Mouse (Mus musculus): ENCODE data around the gene Ado. TPM values are rescaled to one million over a fixed set of nuclear protein-coding genes. Genes with fewer than 3 reads are reported as not detected.

Gene Ado
- total RNA-seq, 2 experiments from 2014 or later = 2.5 to 5.2 TPM

GRCm38 (mm10) chr10:67537151-67537994, 11.4 kb downstream of the Ado start:
- peak; percentile 62; the same call in 1 of the 2 replicates for ATAC-seq (replicated peaks; ENCODE audit: low FRiP score, poor library complexity, severe bottlenecking)

GRCm38 (mm10) chr10:67536621-67537141, 12.1 kb downstream of the Ado start:
- ATAC-seq (replicated peaks; ENCODE audit: low FRiP score, poor library complexity, severe bottlenecking) = no peak

GRCm38 (mm10) chr10:67535972-67536371, 12.8 kb downstream of the Ado start:
- no peak for ATAC-seq (replicated peaks; ENCODE audit: low FRiP score, poor library complexity, severe bottlenecking)

- ATAC-seq (replicated peaks; ENCODE audit: low FRiP score, poor library complexity, severe bottlenecking) = no peak
Measured at GRCm38 (mm10) chr10:67535256-67535655, 13.5 kb downstream of the Ado start, which contains the start of gene Egr2. Egr2 (plus strand) TSS chr10:67535475.

- no peak for ATAC-seq (replicated peaks; ENCODE audit: low FRiP score, poor library complexity, severe bottlenecking)
Measured at GRCm38 (mm10) chr10:67529769-67530168, 19.0 kb downstream of the Ado start.

DNA sequence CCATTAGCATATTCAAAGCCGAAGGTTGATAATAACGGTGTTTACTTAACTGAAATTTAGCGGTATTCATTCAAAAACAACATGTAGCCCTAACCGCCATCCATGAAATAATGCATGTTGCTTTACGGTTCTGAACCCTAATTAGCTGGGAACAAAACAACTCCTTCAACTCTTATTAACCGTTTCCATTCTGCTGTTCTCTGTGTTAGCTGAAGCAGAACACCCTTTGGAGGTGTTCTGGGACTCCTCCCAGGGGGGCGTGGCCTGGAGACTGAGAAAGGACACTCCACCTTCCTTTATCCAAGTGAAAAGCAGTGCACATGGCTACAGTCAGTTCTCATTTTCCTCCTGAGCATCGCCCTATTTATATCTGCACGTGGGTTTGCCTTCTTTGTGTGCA, 22.3 kb downstream of the Ado start:
- no peak for ATAC-seq (replicated peaks; ENCODE audit: low FRiP score, poor library complexity, severe bottlenecking)

DNA sequence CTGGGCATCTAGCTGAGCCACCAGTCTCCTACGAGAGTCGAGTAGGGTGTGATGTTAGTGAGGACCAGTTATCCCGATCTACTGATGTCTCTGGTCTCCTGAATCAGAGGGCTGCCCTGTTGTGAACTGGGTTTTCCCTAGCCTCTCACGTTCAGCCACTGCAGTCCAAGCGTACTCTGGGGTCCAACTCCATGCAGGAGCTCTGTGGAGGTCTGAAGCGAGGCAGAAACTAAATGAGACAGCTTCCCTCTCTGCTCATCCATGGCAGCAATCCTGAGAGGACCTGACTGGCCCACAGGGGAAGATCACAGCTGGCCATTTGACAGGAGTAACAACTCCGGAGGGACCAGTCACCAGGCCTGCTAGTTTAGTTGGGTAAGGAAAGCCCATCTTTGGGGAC, 24.1 kb downstream of the Ado start:
- ATAC-seq (replicated peaks; ENCODE audit: low FRiP score, poor library complexity, severe bottlenecking) = no peak

GRCm38 (mm10) chr10:67524130-67524529, 24.6 kb downstream of the Ado start:
- no peak for ATAC-seq (replicated peaks; ENCODE audit: low FRiP score, poor library complexity, severe bottlenecking)

DNA sequence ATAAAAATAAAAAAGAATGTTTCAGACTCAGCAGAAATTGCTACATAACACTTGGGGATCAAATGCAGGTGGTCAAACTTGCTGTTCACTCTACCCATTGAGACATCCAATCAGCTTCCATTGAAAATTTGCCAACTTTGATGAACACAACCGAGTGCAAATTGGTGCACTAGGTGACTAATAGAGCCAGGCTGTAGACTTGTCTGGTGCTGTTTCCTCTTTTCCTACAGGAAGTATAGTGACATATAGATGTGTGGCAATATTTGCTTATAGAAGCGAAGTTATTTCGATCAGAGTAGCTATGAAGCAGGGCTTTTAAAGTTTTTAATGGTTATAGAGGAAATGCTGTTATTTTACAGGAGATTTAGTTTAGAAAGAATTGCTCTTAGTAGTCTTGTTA, 30.0 kb downstream of the Ado start:
- ATAC-seq (replicated peaks; ENCODE audit: low FRiP score, poor library complexity, severe bottlenecking) = no peak

DNA sequence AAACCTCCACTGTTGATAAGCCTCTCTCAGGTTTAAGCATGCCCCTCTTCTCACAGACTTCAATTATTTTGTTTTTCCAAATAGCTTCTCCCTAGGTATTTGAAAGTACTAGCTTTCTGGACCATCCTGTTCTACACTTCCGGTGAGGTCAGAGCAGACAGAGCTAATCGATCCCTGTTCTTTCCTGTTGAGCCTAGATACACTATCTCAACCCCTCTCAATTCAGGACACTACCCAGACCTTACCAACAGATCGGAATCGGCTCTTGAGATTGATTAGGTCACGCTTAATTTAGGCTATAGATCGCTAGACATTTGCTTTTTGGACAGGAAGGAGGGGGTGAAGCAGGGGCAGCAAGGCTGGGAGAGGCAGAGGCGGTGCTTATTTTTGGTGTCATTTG, 35.9 kb downstream of the Ado start:
- ATAC-seq (replicated peaks; ENCODE audit: low FRiP score, poor library complexity, severe bottlenecking) = no peak

DNA sequence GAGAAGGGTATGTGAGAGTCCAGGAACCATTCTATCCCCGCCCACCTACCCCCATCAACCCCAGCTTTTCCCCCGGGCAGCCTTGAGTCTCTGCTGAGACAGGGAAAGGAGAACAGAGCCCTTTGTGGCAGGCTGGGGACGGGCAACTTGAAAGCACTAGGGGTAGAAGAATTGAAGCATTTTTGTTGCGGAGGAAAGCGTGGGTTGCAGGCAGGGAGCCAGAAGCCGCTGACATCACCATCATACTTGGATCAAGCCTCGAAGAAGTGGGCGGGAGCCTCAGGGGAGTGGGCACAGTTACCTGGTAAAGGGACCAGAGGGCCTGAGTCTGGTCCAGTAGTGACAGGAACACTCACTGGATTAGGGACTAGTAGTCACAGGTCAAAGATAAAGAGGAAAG, 36.5 kb downstream of the Ado start:
- ATAC-seq (replicated peaks; ENCODE audit: low FRiP score, poor library complexity, severe bottlenecking) = no peak

GRCm38 (mm10) chr10:67505248-67505647, 43.5 kb downstream of the Ado start:
- ATAC-seq (replicated peaks; ENCODE audit: low FRiP score, poor library complexity, severe bottlenecking) = no peak

GRCm38 (mm10) chr10:67504046-67504445, 44.7 kb downstream of the Ado start:
- ATAC-seq (replicated peaks; ENCODE audit: low FRiP score, poor library complexity, severe bottlenecking) = no peak

GRCm38 (mm10) chr10:67503320-67503995, 45.3 kb downstream of the Ado start:
- ATAC-seq (replicated peaks; ENCODE audit: low FRiP score, poor library complexity, severe bottlenecking) = no peak

- no peak for ATAC-seq (replicated peaks; ENCODE audit: low FRiP score, poor library complexity, severe bottlenecking)
Measured at GRCm38 (mm10) chr10:67497951-67498350, 50.8 kb downstream of the Ado start.

- ATAC-seq (replicated peaks; ENCODE audit: low FRiP score, poor library complexity, severe bottlenecking) = no peak
Measured at GRCm38 (mm10) chr10:67497144-67497892, 51.4 kb downstream of the Ado start.

Measured in erythroblast, adult 5-6 weeks (primary cell).